Mouse (Mus musculus) midbrain, postnatal 0 days (tissue): ENCODE data around the gene Rexo2. TPM values are rescaled to one million over a fixed set of nuclear protein-coding genes. Genes with fewer than 3 reads are reported as not detected.
"Not testable (repeated sequence)": the region's sequence is repeated elsewhere in the genome, so short reads cannot be mapped to it uniquely, and the experiment has no call there.

ENCODE experiments used
- ATAC-seq: fragments of 200-750 bp; cut with Nextera tagmentation; 2 replicates; pipeline ENCODE4 v1.8.0; 2017; ENCODE audit warnings: moderate number of reproducible peaks, mild to moderate bottlenecking, moderate TSS enrichment, moderate library complexity; ENCODE audit not compliant: low FRiP score
- DNase-seq: peaks from one replicate; pipeline ENCODE4 v3.0.0-alpha.2; 2015; ENCODE audit warnings: low spot score
- H3K27ac ChIP-seq: fragments of 300-500 bp; sonication (generic); 2 replicates; pipeline ENCODE4 v1.5.1; 2014; ENCODE audit warnings: low read depth, mild to moderate bottlenecking, low read length, mixed read lengths
- H3K27me3 ChIP-seq: fragments of 300-500 bp; sonication (generic); 2 replicates; pipeline ENCODE4 v1.6.1; 2014; ENCODE audit warnings: low read length, control low read depth, mixed read lengths; ENCODE audit not compliant: insufficient read depth
- H3K36me3 ChIP-seq: fragments of 300-500 bp; sonication (generic); 2 replicates; pipeline ENCODE4 v1.6.1; 2014; ENCODE audit warnings: low read length, control low read depth, mixed read lengths; ENCODE audit not compliant: insufficient read depth
- H3K4me1 ChIP-seq: fragments of 300-500 bp; sonication (generic); 2 replicates; pipeline ENCODE4 v1.6.1; 2014; ENCODE audit warnings: mild to moderate bottlenecking, control low read depth, antibody characterized with exemption, low read length, mixed read lengths; ENCODE audit not compliant: insufficient read depth
- H3K4me2 ChIP-seq: fragments of 300-500 bp; sonication (generic); 2 replicates; pipeline ENCODE4 v1.6.1; 2014; ENCODE audit warnings: low read depth, mild to moderate bottlenecking, low read length, mixed read lengths; ENCODE audit not compliant: poor library complexity, severe bottlenecking
- H3K4me3 ChIP-seq: fragments of 300-500 bp; sonication (generic); 2 replicates; pipeline ENCODE4 v1.5.1; 2014; ENCODE audit warnings: low read depth, mild to moderate bottlenecking, low read length, moderate library complexity
- H3K9ac ChIP-seq: fragments of 300-500 bp; sonication (generic); replicated peaks from 2 replicates; pipeline ENCODE4 v1.6.1; 2014; ENCODE audit warnings: mild to moderate bottlenecking, low read length, moderate library complexity, mixed read lengths; ENCODE audit not compliant: poor library complexity, severe bottlenecking
- H3K9me3 ChIP-seq: fragments of 300-500 bp; sonication (generic); 2 replicates; pipeline ENCODE4 v1.6.1; 2016; ENCODE audit warnings: low read length, control low read depth
- CTCF ChIP-seq: IDR thresholded peaks from 2 replicates; pipeline ENCODE4 v1.5.1; 2016; ENCODE audit warnings: antibody characterized with exemption, mild to moderate bottlenecking
- WGBS: fragments of 180-500 bp; shearing (Covaris S2); extraction: QIAGEN DNeasy Blood & Tissue Kit; methylation state at CpG from one replicate; pipeline ENCODE4 v1.1.7; 2014; 5-methylcytosine and 5-hydroxymethylcytosine counted together
- polyA plus RNA-seq: library from polyadenylated mRNA; unstranded; fragments of >200 nt; fragmentation: Nextera tagmentation; extraction: Ambion mirVana; gene quantifications from 2 replicates; pipeline ENCODE4 v1.2.1, GENCODE M21; 2015
- total RNA-seq: library from RNA; depleted of rRNA; stranded (reverse); fragments of >200 nt; gene quantifications from 2 replicates; pipeline ENCODE4 v1.2.3, GENCODE M21; 2014; rRNA removed

Rexo2 gene
- 53.8 and 64.0 TPM in 2 replicates for total RNA-seq
- 92.2 and 96.4 TPM in 2 replicates for polyA plus RNA-seq

GRCm38 (mm10) chr9:48480411-48481213 lies at the start of gene Rexo2:
Gene Rexo2, minus strand, starts transcription at chr9:48480623.
- Histone ChIP-seq H3K27ac (no peak within 1 kb of the TSS), H3K27me3 (no peaks in the 10 kb centered on the region), H3K4me2 (peak within 1 kb of the TSS; percentile 85), H3K9ac (peak within 1 kb of the TSS; percentile 50), H3K9me3 (no peaks in the 10 kb centered on the region), H3K4me1 (0 out of 2 replicates have a peak, but pooled peaks cover 6% of the 10 kb centered on the region), H3K4me3 (peak within 1 kb of the TSS; percentile 65), H3K36me3 (peaks cover 6% of the 10 kb centered on the region; the same call in 1 of the 2 replicates)
- 2% methylated on average over 49 of the region's 49 CpGs for WGBS
- DNase-seq: peak; percentile 97
- peak; percentile 99 for ATAC-seq
- TF ChIP-seq CTCF: no peak

GRCm38 (mm10) chr9:48526520-48526919 lies 46.1 kb upstream of the Rexo2 start:
- WGBS: 89% methylated on average over 4 of the region's 4 CpGs
- Histone ChIP-seq H3K4me1 (no peaks in the 10 kb centered on the region), H3K9me3 (no peaks in the 10 kb centered on the region), H3K4me3 (no peak overlapping the region), H3K36me3 (no peaks in the 10 kb centered on the region), H3K27me3 (no peaks in the 10 kb centered on the region), H3K9ac (no peak overlapping the region), H3K4me2 (no peak overlapping the region), H3K27ac (no peak overlapping the region)
- TF ChIP-seq CTCF: no peak
- ATAC-seq (no peak), DNase-seq (no peak)

- Histone ChIP-seq H3K9ac (no peak overlapping the region), H3K4me2 (no peak overlapping the region), H3K36me3 (no peaks in the 10 kb centered on the region), H3K9me3 (no peaks in the 10 kb centered on the region), H3K4me3 (no peak overlapping the region), H3K27ac (no peak overlapping the region), H3K4me1 (no peaks in the 10 kb centered on the region), H3K27me3 (no peaks in the 10 kb centered on the region)
- no peak for DNase-seq
- no peak for ATAC-seq
- TF ChIP-seq CTCF: no peak
- WGBS: 5% methylated on average over 1 of the region's 1 CpGs
Observed at GRCm38 (mm10) chr9:48525566-48525965, 45.1 kb upstream of the Rexo2 start.

GRCm38 (mm10) chr9:48520405-48520804 lies 40.0 kb upstream of the Rexo2 start:
- not testable (repeated sequence) for H3K4me1 ChIP-seq, H3K36me3 ChIP-seq, DNase-seq, H3K27ac ChIP-seq, H3K27me3 ChIP-seq, H3K9ac ChIP-seq, H3K9me3 ChIP-seq, ATAC-seq, H3K4me3 ChIP-seq, H3K4me2 ChIP-seq
- no CpG with 5 or more reads among the region's 7 CpGs for WGBS

- Histone ChIP-seq H3K27ac (peak overlapping the region; percentile 18; the same call in 1 of the 2 replicates), H3K9me3 (no peaks in the 10 kb centered on the region), H3K4me2 (peak overlapping the region; percentile 34; the same call in 1 of the 2 replicates), H3K27me3 (no peaks in the 10 kb centered on the region), H3K4me1 (no peaks in the 10 kb centered on the region), H3K4me3 (no peak overlapping the region), H3K9ac (peak overlapping the region; percentile 46; the same call in 1 of the 2 replicates), H3K36me3 (no peaks in the 10 kb centered on the region)
- DNase-seq: peak; percentile 41
- WGBS: 41% methylated on average over 19 of the region's 19 CpGs
- no peak for ATAC-seq
- TF ChIP-seq CTCF: no peak
Observed at GRCm38 (mm10) chr9:48517372-48518130, 37.1 kb upstream of the Rexo2 start.
